Mouse (Mus musculus): Measurements from ENCODE around the gene Xpr1.

GRCm38 (mm10) chr1:155322183-155322582, 95.0 kb downstream of the Xpr1 start:
- no peak for TF ChIP-seq CTCF (conservative IDR thresholded peaks at IDR 0.05; ENCODE audit: low read length)
- TF ChIP-seq POU5F1 (IDR thresholded peaks at IDR 0.05; ENCODE audit: borderline replicate concordance, low read length) = no peak
- TF ChIP-seq NANOG (IDR thresholded peaks at IDR 0.05; ENCODE audit: borderline replicate concordance, low read length) = no peak
